Mouse (Mus musculus) small intestine, adult 10 weeks (tissue): ENCODE results near the gene Gls2. TPM values are rescaled to one million over a fixed set of nuclear protein-coding genes. Genes with fewer than 3 reads are reported as not detected.

Source experiments
- polyA plus RNA-seq: library from polyadenylated mRNA; stranded (reverse); fragments of 350-450 nt; fragmentation: Illumina TruSeq; extraction: RNeasy Lipid Tissue Mini Kit (QIAGEN cat#74804); gene quantifications from one replicate; pipeline ENCODE4 v1.2.3, GENCODE M21; 2014; ENCODE audit warnings: low replicate concordance

The Gls2 gene
- polyA plus RNA-seq, result 0.59 TPM

DNA sequence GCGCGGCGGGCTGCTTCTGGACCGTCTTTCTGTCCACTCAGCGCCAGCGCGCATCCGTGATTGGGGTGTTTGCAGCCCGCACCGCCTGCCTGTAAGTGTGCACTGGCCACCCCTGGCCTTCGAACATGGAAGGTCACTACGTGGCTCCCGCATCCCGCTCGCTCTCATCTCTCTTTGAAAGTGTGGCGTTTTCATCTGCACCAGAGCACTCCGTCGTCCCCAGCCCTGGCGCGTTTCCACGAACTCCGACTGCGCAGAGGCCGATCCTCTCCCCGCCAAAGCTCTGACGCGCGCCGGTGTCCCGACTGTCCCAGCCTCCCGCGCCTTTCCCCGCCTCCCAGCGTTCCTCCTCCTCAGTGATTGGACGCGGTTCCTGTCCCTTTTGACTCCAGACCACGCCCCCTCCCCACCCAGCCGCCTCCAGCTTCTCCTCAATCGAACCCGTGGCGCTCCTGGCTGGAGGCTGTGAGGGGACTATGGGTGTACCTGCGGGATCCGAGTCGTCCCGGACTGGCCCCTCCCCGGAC is at the start of gene Gls2:
Gls2 (plus strand) TSS at position 434 of the 527 bp plus-strand sequence.

DNA sequence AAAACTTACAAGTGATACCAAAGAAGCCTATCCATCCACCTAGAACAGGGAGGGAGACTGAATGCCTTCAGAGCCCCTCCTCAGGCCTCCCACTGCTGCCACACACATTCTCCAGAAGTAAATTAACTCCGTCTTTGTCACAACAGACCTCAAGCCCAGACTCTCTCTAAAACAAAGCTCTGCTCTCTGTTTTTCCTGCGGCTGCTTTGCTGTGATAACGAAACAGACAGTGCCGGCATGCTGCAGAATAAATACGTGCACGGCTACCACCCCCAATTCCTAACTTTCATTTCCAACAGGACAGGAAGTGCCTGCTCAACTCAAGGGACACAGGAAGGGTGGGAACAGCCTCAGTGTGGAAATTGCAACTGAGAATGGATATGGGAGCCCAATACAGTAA is 14.3 kb upstream of the Gls2 start, which contains the start of gene Rbms2:
Rbms2 (minus strand) TSS at position 309 of the 400 bp plus-strand sequence.

DNA sequence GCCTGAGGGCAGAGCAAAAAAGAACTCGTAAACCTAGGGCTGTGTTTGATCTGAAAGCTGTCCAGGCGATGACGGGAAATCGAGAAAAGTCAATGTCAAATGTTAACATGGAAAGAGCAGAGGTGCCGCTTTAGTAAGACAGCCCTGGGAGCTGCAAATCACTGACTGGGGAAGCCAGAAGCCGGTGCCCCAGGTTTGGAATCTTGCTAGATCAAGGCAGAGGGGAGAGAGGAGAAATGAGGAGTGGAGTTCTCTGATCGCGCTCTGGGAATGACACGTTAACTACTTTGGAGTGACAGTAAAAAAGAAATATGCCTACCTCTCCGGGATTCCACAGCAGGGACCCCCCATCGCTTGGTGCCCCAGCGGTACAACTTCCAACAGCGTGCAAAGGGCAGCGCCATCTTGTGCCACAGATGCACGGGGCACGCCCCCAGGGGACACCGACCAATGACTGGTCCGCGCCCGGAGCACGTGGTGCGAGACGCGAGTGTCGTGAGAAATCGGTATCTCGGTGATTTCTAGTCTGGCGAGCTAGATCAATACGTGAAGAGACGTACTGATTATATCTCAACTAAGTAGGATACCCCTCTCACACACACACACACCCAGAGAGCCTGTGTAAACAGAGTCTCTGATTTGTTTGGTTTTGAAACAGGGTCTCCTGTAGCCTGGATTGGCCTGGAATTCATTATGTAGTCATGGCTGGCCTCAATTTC is 17.3 kb downstream of the Gls2 start, which contains the start of gene Spryd4:
Spryd4 (minus strand) TSS at position 418 of the 719 bp plus-strand sequence.

DNA sequence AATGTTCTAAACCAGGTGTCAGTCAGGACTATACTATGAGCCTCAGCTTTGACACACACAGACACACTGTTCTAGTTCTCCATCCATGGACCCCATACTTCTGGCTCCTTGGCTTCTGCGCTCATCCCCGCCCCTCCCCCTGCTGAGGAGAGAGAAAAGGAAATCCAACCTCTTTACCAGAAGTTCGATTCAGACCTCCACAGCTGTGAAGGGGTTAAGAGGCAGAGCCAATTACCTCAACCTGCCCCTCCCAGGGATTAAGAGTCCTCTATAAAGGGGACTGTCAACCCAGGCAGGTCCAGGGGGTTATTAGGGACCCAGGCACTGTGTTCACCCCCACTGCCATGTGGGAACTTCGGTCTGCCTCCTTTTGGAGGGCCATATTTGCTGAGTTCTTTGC is 31.3 kb downstream of the Gls2 start, which contains the start of gene Mip:
Mip (plus strand) TSS at position 301 of the 400 bp plus-strand sequence.

DNA sequence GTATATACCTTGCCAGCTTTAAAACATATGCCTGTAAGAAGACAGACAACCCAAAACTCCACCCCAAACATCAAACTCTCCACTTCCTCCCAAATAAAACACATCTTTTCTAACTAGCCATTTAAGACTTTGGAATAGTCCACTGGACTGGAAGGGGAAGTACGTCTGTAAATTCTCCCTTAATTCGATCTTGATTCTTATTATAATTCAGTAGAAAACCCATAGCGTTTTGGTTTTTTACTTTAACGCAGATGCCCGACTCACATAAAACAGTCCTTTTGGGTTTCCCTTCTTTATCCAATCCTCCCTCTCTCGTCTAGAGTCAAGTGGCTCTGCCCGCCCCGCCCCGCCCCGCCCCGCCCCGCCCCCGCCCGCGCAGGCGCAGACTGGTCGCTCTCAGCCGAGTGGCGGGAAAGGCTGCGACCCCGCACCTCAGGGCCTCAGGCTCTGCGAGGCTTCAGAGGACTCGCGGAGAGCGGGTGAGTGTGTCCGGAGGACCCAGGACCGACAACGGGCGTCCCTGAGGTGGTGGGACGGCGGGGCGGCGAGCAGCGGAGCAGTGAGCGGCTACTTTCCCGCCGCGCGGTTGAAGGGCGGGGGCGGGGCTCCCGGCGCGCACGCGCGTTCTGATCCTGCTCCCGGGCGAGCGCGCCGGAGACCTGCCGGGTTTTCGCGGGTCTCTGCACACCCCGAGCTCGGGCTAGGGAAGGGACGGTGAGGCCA is 37.6 kb downstream of the Gls2 start, which contains the start of gene Timeless:
Timeless (plus strand) TSS at position 369 of the 723 bp plus-strand sequence.

DNA sequence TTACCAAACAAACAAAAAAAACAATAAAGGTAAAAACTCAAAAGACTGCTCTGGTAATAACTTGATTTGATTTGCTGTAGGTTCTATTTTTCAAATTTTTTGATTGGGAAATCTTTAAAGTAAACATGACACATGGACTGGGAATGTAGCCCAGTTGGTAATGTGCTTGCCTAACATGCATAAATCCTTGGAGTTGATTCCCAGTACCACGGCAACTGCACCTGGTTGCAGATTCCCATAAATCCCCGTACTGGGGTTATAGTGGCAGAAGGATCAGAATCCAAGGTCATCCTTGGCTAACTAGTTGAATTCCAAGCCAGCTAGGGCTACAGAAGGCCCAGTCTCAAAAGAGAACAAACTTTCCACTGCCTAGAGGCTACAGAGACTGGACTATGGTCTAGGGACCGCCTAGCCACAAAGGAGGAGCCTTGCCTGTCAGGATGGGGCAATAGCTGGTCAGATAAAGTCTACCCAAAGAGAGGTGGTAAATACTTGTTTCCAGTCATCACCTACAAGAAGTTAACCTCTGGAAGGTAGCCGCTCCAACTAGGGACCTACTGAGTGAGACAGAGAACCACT is 59.5 kb downstream of the Gls2 start, which contains the start of gene Apon:
Apon (plus strand) TSS at position 420 of the 579 bp plus-strand sequence.

Other genes starting within 250 kb of the Gls2 start
- gene Hsd17b6, start 186.8 kb upstream of the Gls2 start, polyA plus RNA-seq, result 123 TPM
- gene Prim1, start 179.3 kb upstream of the Gls2 start, polyA plus RNA-seq, result 46.8 TPM
- 874 TPM for gene Naca, start 158.9 kb upstream of the Gls2 start, polyA plus RNA-seq
- gene Ptges3, start 135.5 kb upstream of the Gls2 start, polyA plus RNA-seq, result 368 TPM
- 821 TPM for gene Atp5b, start 111.2 kb upstream of the Gls2 start, polyA plus RNA-seq
- 16.8 TPM for gene Baz2a, start 102.9 kb upstream of the Gls2 start, polyA plus RNA-seq
- 4.7 TPM for gene Rbms2, start 14.2 kb upstream of the Gls2 start, polyA plus RNA-seq
- 13.5 TPM for gene Spryd4, start 17.4 kb downstream of the Gls2 start, polyA plus RNA-seq
- gene Mip, start 31.4 kb downstream of the Gls2 start, polyA plus RNA-seq, result not detected
- gene Timeless, start 37.6 kb downstream of the Gls2 start, polyA plus RNA-seq, result 1.4 TPM
- 0.41 TPM for gene Apon, start 59.6 kb downstream of the Gls2 start, polyA plus RNA-seq
- gene Apof, start 74.2 kb downstream of the Gls2 start, polyA plus RNA-seq, result not detected
- 12.8 TPM for gene Stat2, start 76.1 kb downstream of the Gls2 start, polyA plus RNA-seq
- 0.48 TPM for gene Il23a, start 104.3 kb downstream of the Gls2 start, polyA plus RNA-seq
- gene Pan2, start 108.9 kb downstream of the Gls2 start, polyA plus RNA-seq, result 8.3 TPM
- 20.6 TPM for gene Cnpy2, start 128.0 kb downstream of the Gls2 start, polyA plus RNA-seq
- 247 TPM for gene Cs, start 143.3 kb downstream of the Gls2 start, polyA plus RNA-seq
- gene Coq10a, start 174.5 kb downstream of the Gls2 start, polyA plus RNA-seq, result 13.4 TPM
- 4.7 TPM for gene Ankrd52, start 182.7 kb downstream of the Gls2 start, polyA plus RNA-seq
- 0.78 TPM for gene Slc39a5, start 206.8 kb downstream of the Gls2 start, polyA plus RNA-seq
- gene Nabp2, start 217.0 kb downstream of the Gls2 start, polyA plus RNA-seq, result 10.6 TPM
- 5.2 TPM for gene Rnf41, start 217.2 kb downstream of the Gls2 start, polyA plus RNA-seq